Mouse (Mus musculus): ENCODE measurements at regions not wholly inside any gene's neighbourhood (a gene's known extent, or its start where the extent isn't known, plus 50 kb on each side); places are given as distances from the start of the nearest gene placed in this dataset.
"Not testable (repeated sequence)": the region's sequence is repeated elsewhere in the genome, so short reads cannot be mapped to it uniquely, and the experiment has no call there.

GRCm38 (mm10) chr19:27028834-27029233, 143.2 kb downstream of the Gm815 start:
- DNase-seq (ENCODE audit: low spot score in 2 of 2), result no peak

- DNase-seq (ENCODE audit: low spot score in 2 of 2), result no peak
Measured at GRCm38 (mm10) chr19:27031030-27031700, 145.5 kb downstream of the Gm815 start.

GRCm38 (mm10) chr19:27032621-27033020, 146.9 kb downstream of the Gm815 start:
- no peak for DNase-seq (ENCODE audit: low spot score in 2 of 2)

- no peak for DNase-seq (ENCODE audit: low spot score in 2 of 2)
Measured at GRCm38 (mm10) chr19:27038298-27038697, 152.6 kb downstream of the Gm815 start.

- DNase-seq (ENCODE audit: low spot score in 2 of 2), result no peak
Measured at GRCm38 (mm10) chr19:27040321-27041025, 154.8 kb downstream of the Gm815 start.

GRCm38 (mm10) chr19:27066449-27067181, 149.7 kb upstream of the Vldlr start:
- DNase-seq (ENCODE audit: low spot score in 2 of 2), result peak in 1 of 2 experiments; percentile 12

GRCm38 (mm10) chr19:27073281-27073680, 143.0 kb upstream of the Vldlr start:
- no peak for DNase-seq (ENCODE audit: low spot score in 2 of 2)

- DNase-seq (ENCODE audit: low spot score in 2 of 2), result no peak
Measured at GRCm38 (mm10) chr19:27075019-27075418, 141.3 kb upstream of the Vldlr start.

GRCm38 (mm10) chr19:27076920-27077512, 139.3 kb upstream of the Vldlr start:
- DNase-seq (ENCODE audit: low spot score in 2 of 2), result no peak

GRCm38 (mm10) chr19:27087344-27087743, 128.9 kb upstream of the Vldlr start:
- no peak for DNase-seq (ENCODE audit: low spot score in 2 of 2)

- no peak for DNase-seq (ENCODE audit: low spot score in 2 of 2)
Measured at GRCm38 (mm10) chr19:27087833-27088232, 128.5 kb upstream of the Vldlr start.

GRCm38 (mm10) chr19:27089099-27089498, 127.2 kb upstream of the Vldlr start:
- no peak for DNase-seq (ENCODE audit: low spot score in 2 of 2)

GRCm38 (mm10) chr19:27091603-27092002, 124.7 kb upstream of the Vldlr start:
- no peak for DNase-seq (ENCODE audit: low spot score in 2 of 2)

- DNase-seq (ENCODE audit: low spot score in 2 of 2), result no peak
Measured at GRCm38 (mm10) chr19:27094777-27095478, 121.4 kb upstream of the Vldlr start.

- DNase-seq (ENCODE audit: low spot score in 2 of 2), result no peak
Measured at GRCm38 (mm10) chr19:27099921-27100320, 116.4 kb upstream of the Vldlr start.

GRCm38 (mm10) chr19:27110437-27110836, 105.8 kb upstream of the Vldlr start:
- DNase-seq (ENCODE audit: low spot score in 2 of 2), result no peak

- no peak for DNase-seq (ENCODE audit: low spot score in 2 of 2)
Measured at GRCm38 (mm10) chr19:27120876-27121275, 95.4 kb upstream of the Vldlr start.

GRCm38 (mm10) chr19:27122348-27122747, 93.9 kb upstream of the Vldlr start:
- DNase-seq (ENCODE audit: low spot score in 2 of 2), result no peak

- no peak for DNase-seq (ENCODE audit: low spot score in 2 of 2)
Measured at GRCm38 (mm10) chr19:27123334-27123733, 93.0 kb upstream of the Vldlr start.

- peak in 1 of 2 experiments; percentile 36 for DNase-seq (ENCODE audit: low spot score in 2 of 2)
Measured at GRCm38 (mm10) chr19:27123806-27124469, 92.3 kb upstream of the Vldlr start.

GRCm38 (mm10) chr19:27128501-27128900, 87.8 kb upstream of the Vldlr start:
- not testable (repeated sequence) for DNase-seq (ENCODE audit: low spot score in 2 of 2)

Measured in spleen, postnatal 10 days (tissue).